Mouse (Mus musculus): ENCODE data around the gene Unc93b1.

Gene Unc93b1

GRCm38 (mm10) chr19:3913692-3914091 is 21.3 kb upstream of the Unc93b1 start:
- DNase-seq (ENCODE audit: low read depth, low spot score): no peak

- DNase-seq (ENCODE audit: low read depth, low spot score): no peak
Observed at GRCm38 (mm10) chr19:3914535-3914934, 20.5 kb upstream of the Unc93b1 start.

- DNase-seq (ENCODE audit: low read depth, low spot score): no peak
Observed at GRCm38 (mm10) chr19:3916727-3917126, 18.3 kb upstream of the Unc93b1 start.

GRCm38 (mm10) chr19:3919928-3920327 is 15.1 kb upstream of the Unc93b1 start:
- DNase-seq (ENCODE audit: low read depth, low spot score): no peak

GRCm38 (mm10) chr19:3922661-3923371 is 12.2 kb upstream of the Unc93b1 start:
- no peak for DNase-seq (ENCODE audit: low read depth, low spot score)

- DNase-seq (ENCODE audit: low read depth, low spot score): no peak
Observed at GRCm38 (mm10) chr19:3923586-3923985, 11.4 kb upstream of the Unc93b1 start.

GRCm38 (mm10) chr19:3924190-3924589 is 10.8 kb upstream of the Unc93b1 start:
- DNase-seq (ENCODE audit: low read depth, low spot score): no peak

GRCm38 (mm10) chr19:3924868-3925267 is 10.1 kb upstream of the Unc93b1 start:
- no peak for DNase-seq (ENCODE audit: low read depth, low spot score)

- no peak for DNase-seq (ENCODE audit: low read depth, low spot score)
Observed at GRCm38 (mm10) chr19:3925859-3926258, 9.1 kb upstream of the Unc93b1 start.

- no peak for DNase-seq (ENCODE audit: low read depth, low spot score)
Observed at GRCm38 (mm10) chr19:3926279-3926678, 8.7 kb upstream of the Unc93b1 start.

- no peak for DNase-seq (ENCODE audit: low read depth, low spot score)
Observed at GRCm38 (mm10) chr19:3926685-3927084, 8.3 kb upstream of the Unc93b1 start.

- DNase-seq (ENCODE audit: low read depth, low spot score): no peak
Observed at GRCm38 (mm10) chr19:3927989-3928388, 7.0 kb upstream of the Unc93b1 start.

GRCm38 (mm10) chr19:3928779-3929178 is 6.2 kb upstream of the Unc93b1 start:
- no peak for DNase-seq (ENCODE audit: low read depth, low spot score)

GRCm38 (mm10) chr19:3929211-3929941 is 5.6 kb upstream of the Unc93b1 start, which contains the start of gene Aldh3b1:
Gene Aldh3b1 (minus strand): TSS chr19:3929808.
- DNase-seq (ENCODE audit: low read depth, low spot score): no peak

- no peak for DNase-seq (ENCODE audit: low read depth, low spot score)
Observed at GRCm38 (mm10) chr19:3930262-3931057, 4.5 kb upstream of the Unc93b1 start.

GRCm38 (mm10) chr19:3931716-3932115 is 3.3 kb upstream of the Unc93b1 start:
- DNase-seq (ENCODE audit: low read depth, low spot score): no peak

- DNase-seq (ENCODE audit: low read depth, low spot score): peak; percentile 21
Observed at GRCm38 (mm10) chr19:3935896-3936850, 1.2 kb downstream of the Unc93b1 start.

- DNase-seq (ENCODE audit: low read depth, low spot score): no peak
Observed at GRCm38 (mm10) chr19:3942315-3942714, 7.3 kb downstream of the Unc93b1 start.

GRCm38 (mm10) chr19:3942986-3943735 is 8.2 kb downstream of the Unc93b1 start:
- DNase-seq (ENCODE audit: low read depth, low spot score): no peak

GRCm38 (mm10) chr19:3945872-3946564 is 11.0 kb downstream of the Unc93b1 start:
- DNase-seq (ENCODE audit: low read depth, low spot score): no peak

Measured in telencephalon, adult 2 months (tissue).